Mouse (Mus musculus): ENCODE results near the gene H2-Q10. TPM values are rescaled to one million over a fixed set of nuclear protein-coding genes. Genes with fewer than 3 reads are reported as not detected.
A peak's percentile ranks its signal among the peaks of the same experiment; 100 is the strongest.
"Not testable (repeated sequence)": the region's sequence is repeated elsewhere in the genome, so short reads cannot be mapped to it uniquely, and the experiment has no call there.

Gene H2-Q10
- polyA plus RNA-seq, 1 experiment from 2014 or later: 0.14 TPM

GRCm38 (mm10) chr17:35506881-35507280 lies 37.0 kb downstream of the H2-Q10 start:
- Histone ChIP-seq H3K9ac (replicated peaks; ENCODE audit: low read depth, low read length) (no peak overlapping the region), H3K27me3 (replicated peaks; ENCODE audit: control insufficient read depth, insufficient read depth, low read length) (peaks cover 7% of the 10 kb centered on the region), H3K4me1 (replicated peaks; ENCODE audit: control insufficient read depth, insufficient read depth, low read length) (no peaks in the 10 kb centered on the region), H3K9me3 (ENCODE audit: control insufficient read depth, low read length) (no peaks in the 10 kb centered on the region), H3K4me3 (replicated peaks; ENCODE audit: low read length) (no peak overlapping the region), H3K36me3 (ENCODE audit: control insufficient read depth, insufficient read depth) (no peaks in the 10 kb centered on the region), H3K27ac (ENCODE audit: low read length) (no peak overlapping the region), H3K4me2 (ENCODE audit: low read length) (no peak overlapping the region)
- 11% methylated on average over 10 of the region's 10 CpGs for WGBS
- ATAC-seq: no peak

GRCm38 (mm10) chr17:35507556-35508260 lies 37.8 kb downstream of the H2-Q10 start:
- no peaks in the 10 kb centered on the region for H3K4me1 ChIP-seq (replicated peaks; ENCODE audit: control insufficient read depth, insufficient read depth, low read length)
- no peak overlapping the region for H3K27ac ChIP-seq (ENCODE audit: low read length)
- no peak for ATAC-seq
- H3K9me3 ChIP-seq (ENCODE audit: control insufficient read depth, low read length): no peaks in the 10 kb centered on the region
- peaks cover 7% of the 10 kb centered on the region for H3K27me3 ChIP-seq (replicated peaks; ENCODE audit: control insufficient read depth, insufficient read depth, low read length)
- no peaks in the 10 kb centered on the region for H3K36me3 ChIP-seq (ENCODE audit: control insufficient read depth, insufficient read depth)
- H3K9ac ChIP-seq (replicated peaks; ENCODE audit: low read depth, low read length): no peak overlapping the region
- no peak overlapping the region for H3K4me3 ChIP-seq (replicated peaks; ENCODE audit: low read length)
- 26% methylated on average over 13 of the region's 13 CpGs for WGBS
- H3K4me2 ChIP-seq (ENCODE audit: low read length): no peak overlapping the region

- H3K27me3 ChIP-seq (replicated peaks; ENCODE audit: control insufficient read depth, insufficient read depth, low read length); H3K4me1 ChIP-seq (replicated peaks; ENCODE audit: control insufficient read depth, insufficient read depth, low read length); H3K9me3 ChIP-seq (ENCODE audit: control insufficient read depth, low read length); H3K4me2 ChIP-seq (ENCODE audit: low read length); H3K27ac ChIP-seq (ENCODE audit: low read length); H3K9ac ChIP-seq (replicated peaks; ENCODE audit: low read depth, low read length); H3K36me3 ChIP-seq (ENCODE audit: control insufficient read depth, insufficient read depth); ATAC-seq; H3K4me3 ChIP-seq (replicated peaks; ENCODE audit: low read length): not testable (repeated sequence)
- 59% methylated on average over 5 of the region's 5 CpGs for WGBS
These were observed 38.4 kb downstream of the H2-Q10 start for GRCm38 (mm10) chr17:35508279-35508678.

GRCm38 (mm10) chr17:35509284-35509683 lies 39.4 kb downstream of the H2-Q10 start:
- no peaks in the 10 kb centered on the region for H3K4me1 ChIP-seq (replicated peaks; ENCODE audit: control insufficient read depth, insufficient read depth, low read length)
- ATAC-seq: peak; percentile 33; the same call in 1 of the 2 replicates
- no peak overlapping the region for H3K4me2 ChIP-seq (ENCODE audit: low read length)
- no peaks in the 10 kb centered on the region for H3K36me3 ChIP-seq (ENCODE audit: control insufficient read depth, insufficient read depth)
- peaks cover 7% of the 10 kb centered on the region for H3K27me3 ChIP-seq (replicated peaks; ENCODE audit: control insufficient read depth, insufficient read depth, low read length)
- 19% methylated on average over 8 of the region's 8 CpGs for WGBS
- H3K9me3 ChIP-seq (ENCODE audit: control insufficient read depth, low read length): no peaks in the 10 kb centered on the region
- H3K9ac ChIP-seq (replicated peaks; ENCODE audit: low read depth, low read length): no peak overlapping the region
- no peak overlapping the region for H3K4me3 ChIP-seq (replicated peaks; ENCODE audit: low read length)
- no peak overlapping the region for H3K27ac ChIP-seq (ENCODE audit: low read length)

- Histone ChIP-seq H3K9ac (replicated peaks; ENCODE audit: low read depth, low read length) (no peak overlapping the region), H3K4me2 (ENCODE audit: low read length) (no peak overlapping the region), H3K27ac (ENCODE audit: low read length) (no peak overlapping the region), H3K27me3 (replicated peaks; ENCODE audit: control insufficient read depth, insufficient read depth, low read length) (no peaks in the 10 kb centered on the region), H3K36me3 (ENCODE audit: control insufficient read depth, insufficient read depth) (no peaks in the 10 kb centered on the region), H3K4me3 (replicated peaks; ENCODE audit: low read length) (no peak overlapping the region), H3K9me3 (ENCODE audit: control insufficient read depth, low read length) (no peaks in the 10 kb centered on the region), H3K4me1 (replicated peaks; ENCODE audit: control insufficient read depth, insufficient read depth, low read length) (peaks cover 17% of the 10 kb centered on the region)
- no peak for ATAC-seq
- WGBS: 96% methylated on average over 7 of the region's 7 CpGs
These were observed 43.2 kb downstream of the H2-Q10 start for GRCm38 (mm10) chr17:35512916-35513626.

GRCm38 (mm10) chr17:35513886-35514285 lies 44.0 kb downstream of the H2-Q10 start:
- Histone ChIP-seq H3K4me2 (ENCODE audit: low read length) (no peak overlapping the region), H3K9me3 (ENCODE audit: control insufficient read depth, low read length) (no peaks in the 10 kb centered on the region), H3K9ac (replicated peaks; ENCODE audit: low read depth, low read length) (no peak overlapping the region), H3K36me3 (ENCODE audit: control insufficient read depth, insufficient read depth) (no peaks in the 10 kb centered on the region), H3K4me3 (replicated peaks; ENCODE audit: low read length) (no peak overlapping the region), H3K4me1 (replicated peaks; ENCODE audit: control insufficient read depth, insufficient read depth, low read length) (peaks cover 17% of the 10 kb centered on the region), H3K27ac (ENCODE audit: low read length) (no peak overlapping the region), H3K27me3 (replicated peaks; ENCODE audit: control insufficient read depth, insufficient read depth, low read length) (no peaks in the 10 kb centered on the region)
- whole genome bisulfite sequencing: 10% methylated on average over 2 of the region's 2 CpGs
- ATAC-seq: no peak

- H3K4me1 ChIP-seq (replicated peaks; ENCODE audit: control insufficient read depth, insufficient read depth, low read length): peaks cover 17% of the 10 kb centered on the region
- 57% methylated on average over 6 of the region's 6 CpGs for WGBS
- H3K9me3 ChIP-seq (ENCODE audit: control insufficient read depth, low read length): no peaks in the 10 kb centered on the region
- no peak overlapping the region for H3K9ac ChIP-seq (replicated peaks; ENCODE audit: low read depth, low read length)
- H3K27me3 ChIP-seq (replicated peaks; ENCODE audit: control insufficient read depth, insufficient read depth, low read length): no peaks in the 10 kb centered on the region
- H3K4me3 ChIP-seq (replicated peaks; ENCODE audit: low read length): no peak overlapping the region
- no peaks in the 10 kb centered on the region for H3K36me3 ChIP-seq (ENCODE audit: control insufficient read depth, insufficient read depth)
- no peak for ATAC-seq
- no peak overlapping the region for H3K4me2 ChIP-seq (ENCODE audit: low read length)
- H3K27ac ChIP-seq (ENCODE audit: low read length): no peak overlapping the region
These were observed 44.9 kb downstream of the H2-Q10 start for GRCm38 (mm10) chr17:35514756-35515155.

GRCm38 (mm10) chr17:35515911-35516640 lies 46.2 kb downstream of the H2-Q10 start:
- Histone ChIP-seq H3K4me3 (replicated peaks; ENCODE audit: low read length) (peak overlapping the region; percentile 71), H3K27ac (ENCODE audit: low read length) (no peak overlapping the region), H3K27me3 (replicated peaks; ENCODE audit: control insufficient read depth, insufficient read depth, low read length) (no peaks in the 10 kb centered on the region), H3K9me3 (ENCODE audit: control insufficient read depth, low read length) (no peaks in the 10 kb centered on the region), H3K36me3 (ENCODE audit: control insufficient read depth, insufficient read depth) (no peaks in the 10 kb centered on the region), H3K4me2 (ENCODE audit: low read length) (peak overlapping the region; percentile 90), H3K4me1 (replicated peaks; ENCODE audit: control insufficient read depth, insufficient read depth, low read length) (peaks cover 17% of the 10 kb centered on the region), H3K9ac (replicated peaks; ENCODE audit: low read depth, low read length) (peak overlapping the region; percentile 55)
- 5% methylated on average over 25 of the region's 25 CpGs for WGBS
- peak; percentile 30 for ATAC-seq

All from forebrain, embryonic 16.5 days (tissue).